Mouse (Mus musculus) retina, postnatal 7 days (tissue): ENCODE results near the gene Ugt1a6b.
"Not testable (repeated sequence)": the region's sequence is repeated elsewhere in the genome, so short reads cannot be mapped to it uniquely, and the experiment has no call there.

Source experiments
- DNase-seq: peaks from one replicate; pipeline ENCODE4 v3.0.0-alpha.2; 2012; ENCODE audit warnings: low read depth, low spot score

Gene Ugt1a6b

GRCm38 (mm10) chr1:88197443-88197842 is 94.4 kb downstream of the Ugt1a6b start:
- no peak for DNase-seq

- no peak for DNase-seq
These were observed 96.9 kb downstream of the Ugt1a6b start for GRCm38 (mm10) chr1:88199996-88200395.

- DNase-seq: no peak
These were observed 97.4 kb downstream of the Ugt1a6b start, which contains the start of gene Ugt1a2 for GRCm38 (mm10) chr1:88200456-88200855. TSS of gene Ugt1a2 (plus strand) at chr1:88200601.

- DNase-seq: peak; percentile 50
These were observed 102.4 kb downstream of the Ugt1a6b start, which contains the start of gene Dnajb3 for GRCm38 (mm10) chr1:88205294-88205922. TSS of gene Dnajb3 (minus strand) at chr1:88205782.

GRCm38 (mm10) chr1:88206843-88207479 is 103.9 kb downstream of the Ugt1a6b start:
- DNase-seq: no peak

GRCm38 (mm10) chr1:88211812-88212211 is 108.8 kb downstream of the Ugt1a6b start, which contains the start of gene Ugt1a1:
TSS of gene Ugt1a1 (plus strand) at chr1:88211959.
- DNase-seq: no peak

GRCm38 (mm10) chr1:88212341-88213045 is 109.4 kb downstream of the Ugt1a6b start:
- no peak for DNase-seq

GRCm38 (mm10) chr1:88213061-88213460 is 110.0 kb downstream of the Ugt1a6b start:
- DNase-seq: no peak

- DNase-seq: no peak
These were observed 110.9 kb downstream of the Ugt1a6b start for GRCm38 (mm10) chr1:88213766-88214461.

- DNase-seq: no peak
These were observed 111.5 kb downstream of the Ugt1a6b start for GRCm38 (mm10) chr1:88214462-88214952.

- DNase-seq: no peak
These were observed 112.7 kb downstream of the Ugt1a6b start for GRCm38 (mm10) chr1:88215466-88216380.

GRCm38 (mm10) chr1:88216551-88216950 is 113.5 kb downstream of the Ugt1a6b start:
- no peak for DNase-seq

- no peak for DNase-seq
These were observed 114.1 kb downstream of the Ugt1a6b start for GRCm38 (mm10) chr1:88217144-88217543.

GRCm38 (mm10) chr1:88217576-88217975 is 114.5 kb downstream of the Ugt1a6b start:
- no peak for DNase-seq

GRCm38 (mm10) chr1:88218051-88218450 is 115.0 kb downstream of the Ugt1a6b start:
- no peak for DNase-seq

GRCm38 (mm10) chr1:88218591-88218990 is 115.5 kb downstream of the Ugt1a6b start:
- DNase-seq: no peak

- no peak for DNase-seq
These were observed 116.0 kb downstream of the Ugt1a6b start for GRCm38 (mm10) chr1:88219054-88219453.

GRCm38 (mm10) chr1:88220336-88220735 is 117.3 kb downstream of the Ugt1a6b start:
- DNase-seq: no peak

- no peak for DNase-seq
These were observed 119.2 kb downstream of the Ugt1a6b start for GRCm38 (mm10) chr1:88222216-88222615.

- not testable (repeated sequence) for DNase-seq
These were observed 120.0 kb downstream of the Ugt1a6b start for GRCm38 (mm10) chr1:88223011-88223515.
